Mouse (Mus musculus) MEL (cell line): ENCODE measurements around the gene Fcrl5. TPM values are rescaled to one million over a fixed set of nuclear protein-coding genes. Genes with fewer than 3 reads are reported as not detected.

Experiments
- DNase-seq: peaks from one replicate; pipeline ENCODE4 v3.0.0; 2011; ENCODE audit warnings: low read depth, low spot score
- H3K27ac ChIP-seq: 2 replicates; pipeline ENCODE4 v1.5.1; 2012; ENCODE audit warnings: low read depth, mild to moderate bottlenecking, control low read depth, low read length, moderate library complexity; ENCODE audit not compliant: control insufficient read depth
- H3K27me3 ChIP-seq, 2 experiments: fragments of 150-350 bp in 1 of 2; sonication (generic) in 1 of 2; 2 replicates each; pipeline ENCODE4 v1.6.1; 2012; ENCODE audit warnings: low read length in 2 of 2, mild to moderate bottlenecking in 2 of 2, improper control_type of control experiment in 1 of 2, moderate library complexity in 1 of 2; ENCODE audit not compliant: insufficient read depth in 2 of 2, control insufficient read depth in 1 of 2
- H3K36me3 ChIP-seq, 2 experiments: 2 replicates each; pipeline ENCODE4 v1.6.1; 2012 to 2014; ENCODE audit warnings: low read length in 2 of 2, improper control_type of control experiment in 1 of 2, inconsistent platforms in 1 of 2, mild to moderate bottlenecking in 1 of 2; ENCODE audit not compliant: insufficient read depth in 2 of 2, control insufficient read depth in 1 of 2
- H3K4me1 ChIP-seq, 2 experiments: fragments of 150-350 bp in 1 of 2; sonication (generic) in 1 of 2; 2 replicates each; pipeline ENCODE4 v1.6.1; 2012; ENCODE audit warnings: low read length in 2 of 2, improper control_type of control experiment in 1 of 2, mild to moderate bottlenecking in 1 of 2; ENCODE audit not compliant: insufficient read depth in 2 of 2, control insufficient read depth in 1 of 2
- H3K4me3 ChIP-seq, 2 experiments: fragments of 150-350 bp in 1 of 2; sonication (generic) in 1 of 2; 2 replicates each; pipeline ENCODE4 v1.5.1; 2012; ENCODE audit warnings: low read depth in 2 of 2, low read length in 2 of 2, mild to moderate bottlenecking in 2 of 2, moderate library complexity in 2 of 2, control low read depth in 1 of 2, improper control_type of control experiment in 1 of 2; ENCODE audit not compliant: control insufficient read depth in 1 of 2, insufficient read depth in 1 of 2
- H3K79me2 ChIP-seq: 2 replicates; pipeline ENCODE4 v1.6.1; 2012; ENCODE audit warnings: mild to moderate bottlenecking, low read length, moderate library complexity; ENCODE audit not compliant: control insufficient read depth, poor library complexity, insufficient read depth
- H3K9ac ChIP-seq: 2 replicates; pipeline ENCODE4 v1.6.1; 2012; ENCODE audit warnings: low read depth, mild to moderate bottlenecking, control low read depth, low read length, moderate library complexity; ENCODE audit not compliant: control insufficient read depth, poor library complexity, severe bottlenecking
- H3K9me3 ChIP-seq: fragments of 150-350 bp; sonication (generic); replicated peaks from 2 replicates; pipeline ENCODE4 v1.6.1; 2012; ENCODE audit warnings: mild to moderate bottlenecking, low read length, improper control_type of control experiment, moderate library complexity; ENCODE audit not compliant: insufficient read depth
- BHLHE40 ChIP-seq: IDR thresholded peaks from 2 replicates; pipeline ENCODE4 v1.6.1; 2012; ENCODE audit warnings: low read depth, mild to moderate bottlenecking, inconsistent platforms, low read length, improper control_type of control experiment, borderline replicate concordance
- CHD1 ChIP-seq: IDR thresholded peaks from 2 replicates; pipeline ENCODE4 v1.6.1; 2012; ENCODE audit warnings: low read depth, mild to moderate bottlenecking, inconsistent platforms, low read length, improper control_type of control experiment
- CTCF ChIP-seq, 3 experiments: IDR thresholded peaks in 2 of 3; conservative IDR thresholded peaks in 1 of 3; 2 replicates each; pipeline ENCODE4 v1.5.1; 2011 to 2012; ENCODE audit warnings: low read length in 3 of 3, low read depth in 2 of 3, mild to moderate bottlenecking in 2 of 3, improper control_type of control experiment in 1 of 3, inconsistent platforms in 1 of 3, mixed read lengths in 1 of 3, moderate library complexity in 1 of 3; ENCODE audit not compliant: control insufficient read depth in 1 of 3, insufficient read depth in 1 of 3, poor library complexity in 1 of 3, severe bottlenecking in 1 of 3
- EP300 ChIP-seq, 2 experiments: IDR thresholded peaks; 2 replicates each; pipeline ENCODE4 v1.6.1; 2011; ENCODE audit warnings: improper control_type of control experiment in 2 of 2, low read length in 2 of 2, low read depth in 1 of 2, mild to moderate bottlenecking in 1 of 2
- ETS1 ChIP-seq: IDR thresholded peaks from 2 replicates; pipeline ENCODE4 v1.6.1; 2012; ENCODE audit warnings: low read depth, mild to moderate bottlenecking, inconsistent platforms, low read length, improper control_type of control experiment, moderate library complexity
- GABPA ChIP-seq: IDR thresholded peaks from 2 replicates; pipeline ENCODE4 v1.6.1; 2012; ENCODE audit warnings: low read depth, mild to moderate bottlenecking, inconsistent platforms, low read length, improper control_type of control experiment, moderate library complexity
- HCFC1 ChIP-seq: IDR thresholded peaks from 2 replicates; pipeline ENCODE4 v1.6.1; 2012; ENCODE audit warnings: low read depth, mild to moderate bottlenecking, inconsistent platforms, low read length, improper control_type of control experiment, moderate library complexity
- MAFK ChIP-seq: IDR thresholded peaks from 2 replicates; pipeline ENCODE4 v1.6.1; 2011; ENCODE audit warnings: low read depth, mild to moderate bottlenecking, low read length, improper control_type of control experiment, borderline replicate concordance
- MEF2A ChIP-seq: IDR thresholded peaks from 2 replicates; pipeline ENCODE4 v1.6.1; 2014; ENCODE audit warnings: low read depth, mild to moderate bottlenecking, inconsistent platforms, low read length, improper control_type of control experiment; ENCODE audit not compliant: poor library complexity, insufficient replicate concordance, severe bottlenecking; ENCODE audit errors: extremely low read depth
- NRF1 ChIP-seq: IDR thresholded peaks from 2 replicates; pipeline ENCODE4 v1.6.1; 2014; ENCODE audit warnings: low read depth, mild to moderate bottlenecking, inconsistent platforms, low read length, improper control_type of control experiment, moderate library complexity; ENCODE audit not compliant: poor library complexity, insufficient read depth, severe bottlenecking
- POLR2AphosphoS5 ChIP-seq: IDR thresholded peaks from 2 replicates; pipeline ENCODE4 v1.6.1; 2012; ENCODE audit warnings: low read depth, borderline replicate concordance, mild to moderate bottlenecking, inconsistent platforms, low read length, moderate library complexity, mixed read lengths
- RAD21 ChIP-seq: IDR thresholded peaks from 2 replicates; pipeline ENCODE4 v1.6.1; 2011; ENCODE audit warnings: mild to moderate bottlenecking, low read depth, low read length, improper control_type of control experiment
- SMC3 ChIP-seq: IDR thresholded peaks from 2 replicates; pipeline ENCODE4 v1.6.1; 2011; ENCODE audit warnings: low read depth, low read length, improper control_type of control experiment
- TAL1 ChIP-seq: IDR thresholded peaks from 2 replicates; pipeline ENCODE4 v1.6.1; 2012; ENCODE audit warnings: mild to moderate bottlenecking, inconsistent platforms, low read length, moderate library complexity, mixed read lengths
- TBP ChIP-seq: IDR thresholded peaks from 2 replicates; pipeline ENCODE4 v1.8.0; 2011; ENCODE audit warnings: low read depth, low read length, improper control_type of control experiment
- TCF12 ChIP-seq: IDR thresholded peaks from 2 replicates; pipeline ENCODE4 v1.6.1; 2014; ENCODE audit warnings: low read depth, mild to moderate bottlenecking, inconsistent platforms, low read length, improper control_type of control experiment, moderate library complexity
- UBTF ChIP-seq: IDR thresholded peaks from 2 replicates; pipeline ENCODE4 v1.6.1; 2012; ENCODE audit warnings: low read depth, mild to moderate bottlenecking, inconsistent platforms, low read length, improper control_type of control experiment, moderate library complexity, borderline replicate concordance; ENCODE audit not compliant: insufficient read depth
- USF1 ChIP-seq: IDR thresholded peaks from 2 replicates; pipeline ENCODE4 v1.6.1; 2014; ENCODE audit warnings: low read depth, mild to moderate bottlenecking, inconsistent platforms, low read length, improper control_type of control experiment, moderate library complexity
- ZC3H11A ChIP-seq: IDR thresholded peaks from 2 replicates; pipeline ENCODE4 v1.6.1; 2012; ENCODE audit warnings: low read depth, mild to moderate bottlenecking, inconsistent platforms, low read length, improper control_type of control experiment
- ZKSCAN1 ChIP-seq: IDR thresholded peaks from 2 replicates; pipeline ENCODE4 v1.6.1; 2012; ENCODE audit warnings: low read depth, mild to moderate bottlenecking, inconsistent platforms, low read length, improper control_type of control experiment, moderate library complexity
- polyA plus RNA-seq, 2 experiments: library from polyadenylated mRNA; stranded (reverse) in 1 of 2; unstranded in 1 of 2; fragments of >175 nt in 1 of 2; fragments of >200 nt in 1 of 2; gene quantifications; 2 replicates each; pipeline versions ENCODE4 v1.2.1 to v1.2.4; 2012; ENCODE audit warnings: low replicate concordance in 2 of 2, low read depth in 1 of 2; ENCODE audit not compliant: insufficient read length in 2 of 2, insufficient read depth in 1 of 2, missing spikeins in 1 of 2
- total RNA-seq: library from RNA; depleted of rRNA; stranded (reverse); fragments of 300-350 nt; gene quantifications from 2 replicates; pipeline ENCODE4 v1.2.3, GENCODE M21; 2012

Gene Fcrl5
- total and polyA plus RNA-seq, 3 experiments = 0.03 TPM; not detected in 2

GRCm38 (mm10) chr3:87398809-87399208 is 36.8 kb upstream of the Fcrl5 start:
- Histone ChIP-seq H3K9me3 (no peaks in the 10 kb centered on the region), H3K27ac (no peak overlapping the region), H3K79me2 (no peaks in the 10 kb centered on the region), H3K27me3 (peaks cover 2 to 4% of the 10 kb centered on the region in 2 experiments; a peak in 3 of 4 replicates), H3K9ac (no peak overlapping the region), H3K36me3 (no peaks in the 10 kb centered on the region), H3K4me1 (no peaks in the 10 kb centered on the region), H3K4me3 (no peak overlapping the region)
- TF ChIP-seq ZC3H11A = no peak
- no peak for TF ChIP-seq CHD1
- no peak for TF ChIP-seq NRF1
- no peak for TF ChIP-seq CTCF (IDR thresholded peaks at IDR 0.05 in 2 of 3, conservative IDR thresholded peaks at IDR 0.05 in 1 of 3; ENCODE audit: control insufficient read depth in 1 of 3, insufficient read depth in 1 of 3, low read depth in 2 of 3, low read length in 3 of 3, poor library complexity in 1 of 3, severe bottlenecking in 1 of 3)
- no peak for TF ChIP-seq MAFK
- TF ChIP-seq SMC3 = no peak
- no peak for TF ChIP-seq USF1
- TF ChIP-seq RAD21 = no peak
- TF ChIP-seq TCF12 = no peak
- no peak for TF ChIP-seq HCFC1
- TF ChIP-seq UBTF = no peak
- no peak for DNase-seq

DNA sequence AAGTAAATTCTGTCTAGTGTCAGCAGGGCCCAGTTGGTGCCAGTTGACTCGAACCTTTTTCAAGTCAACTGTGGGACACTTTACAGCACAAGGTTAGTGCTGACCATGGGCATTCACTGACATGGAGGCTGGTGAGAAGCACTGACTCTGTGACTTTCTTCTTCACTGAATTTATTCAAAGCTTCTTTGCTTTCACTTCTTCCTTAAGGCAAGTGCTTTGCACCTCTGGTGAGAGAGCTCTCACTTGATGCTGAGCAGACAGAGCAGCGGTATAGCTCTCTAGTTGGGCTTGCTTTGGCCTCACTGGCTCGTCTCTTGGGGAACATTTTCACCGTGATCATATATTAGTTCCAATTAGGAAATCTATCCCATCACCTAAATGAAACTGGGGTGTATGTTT is 35.7 kb upstream of the Fcrl5 start:
- no peak overlapping the region for H3K4me3 ChIP-seq
- no peaks in the 10 kb centered on the region for H3K9me3 ChIP-seq
- H3K9ac ChIP-seq = no peak overlapping the region
- TF ChIP-seq TAL1 (no peak), POLR2AphosphoS5 (no peak), BHLHE40 (no peak), EP300 (IDR thresholded peaks at IDR 0.05; ENCODE audit: low read depth in 1 of 2, low read length in 2 of 2) (no peak), ETS1 (no peak), GABPA (no peak), TCF12 (no peak), TBP (no peak), UBTF (no peak), ZC3H11A (no peak), ZKSCAN1 (no peak), MEF2A (no peak)
- no peak for DNase-seq
- peaks cover 2 to 4% of the 10 kb centered on the region in 2 experiments; a peak in 3 of 4 replicates for H3K27me3 ChIP-seq
- no peak overlapping the region for H3K27ac ChIP-seq
- H3K79me2 ChIP-seq = no peaks in the 10 kb centered on the region
- H3K4me1 ChIP-seq = no peaks in the 10 kb centered on the region
- no peaks in the 10 kb centered on the region for H3K36me3 ChIP-seq
